Mouse (Mus musculus) olfactory bulb, adult 2 months (tissue): ENCODE results near the gene Sox2. TPM values are rescaled to one million over a fixed set of nuclear protein-coding genes. Genes with fewer than 3 reads are reported as not detected.

Experiments used
- H3K27ac ChIP-seq: fragments of 200-500 bp; 2 replicates; pipeline ENCODE4 v1.5.1; 2012; ENCODE audit warnings: low read depth, low read length; ENCODE audit not compliant: insufficient read depth
- H3K4me1 ChIP-seq: fragments of 200-500 bp; 2 replicates; pipeline ENCODE4 v1.6.1; 2012; ENCODE audit warnings: low read length; ENCODE audit not compliant: control insufficient read depth, insufficient read depth
- H3K4me3 ChIP-seq: fragments of 200-500 bp; 2 replicates; pipeline ENCODE4 v1.5.1; 2012; ENCODE audit warnings: mild to moderate bottlenecking, low read depth, low read length, moderate library complexity; ENCODE audit not compliant: insufficient read depth
- CTCF ChIP-seq: fragments of 200-500 bp; IDR thresholded peaks from 2 replicates; pipeline ENCODE4 v1.5.1; 2012; ENCODE audit warnings: low read depth, mild to moderate bottlenecking, low read length, moderate library complexity; ENCODE audit not compliant: insufficient read depth
- POLR2A ChIP-seq: fragments of 200-500 bp; IDR thresholded peaks from 2 replicates; pipeline ENCODE4 v1.6.1; 2012; ENCODE audit warnings: mild to moderate bottlenecking, low read depth, low read length, moderate library complexity; ENCODE audit not compliant: insufficient read depth
- WGBS: fragments of 180-500 bp; shearing (Covaris S2); methylation state at CpG from one replicate; pipeline ENCODE4 v1.1.7; 2018; 5-methylcytosine and 5-hydroxymethylcytosine counted together
- polyA plus RNA-seq: library from polyadenylated mRNA; stranded (reverse); fragments of >200 nt; gene quantifications from 2 replicates; pipeline ENCODE4 v1.2.4, GENCODE M21; 2012; ENCODE audit warnings: low replicate concordance; ENCODE audit not compliant: missing spikeins, insufficient read depth, insufficient read length

Gene Sox2
- polyA plus RNA-seq, 1 experiment, result not detected

DNA sequence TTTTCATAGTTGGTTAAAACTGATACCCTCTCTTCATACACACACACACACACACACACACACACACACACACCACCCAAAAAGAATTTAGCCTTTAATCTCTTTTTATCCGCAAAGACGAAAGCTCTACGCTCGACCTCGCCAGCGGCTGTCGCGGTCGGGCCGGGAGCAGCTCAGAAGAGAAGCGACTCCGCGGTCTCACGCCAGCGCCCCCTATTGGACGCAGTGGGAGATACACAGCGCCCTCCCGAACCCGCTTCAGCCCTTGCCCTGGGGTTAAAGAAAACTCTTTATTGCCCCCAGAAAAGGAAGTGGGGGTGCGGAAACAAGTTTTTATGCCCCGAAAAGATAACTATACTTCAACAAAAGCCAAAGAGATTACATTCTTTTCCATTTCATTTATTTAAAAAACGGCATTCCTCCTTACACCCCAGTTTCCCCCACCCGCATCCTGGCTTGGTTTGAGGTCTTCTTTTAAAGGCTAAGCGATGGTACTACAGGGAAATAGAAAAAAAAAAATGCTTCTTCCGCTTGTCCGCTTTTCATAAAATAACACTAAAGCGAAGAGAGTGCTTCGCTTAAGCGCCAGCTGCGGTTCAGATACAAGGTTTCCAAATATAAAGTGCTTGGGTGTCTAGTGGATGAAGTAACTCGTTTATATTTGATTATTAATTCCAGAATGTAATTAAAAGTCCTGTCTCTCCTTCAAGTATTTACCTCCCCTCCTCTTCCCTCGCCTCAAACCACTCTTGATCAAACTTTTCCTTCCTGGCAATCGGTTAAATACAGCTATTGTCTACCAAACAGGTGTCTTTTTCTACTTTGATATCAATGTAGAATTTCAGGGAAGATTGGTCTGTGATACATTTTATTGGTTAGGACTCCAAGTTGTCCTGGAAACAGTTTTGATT, 9.3 kb upstream of the Sox2 start:
- peak overlapping the region; percentile 25 for H3K4me3 ChIP-seq
- peak overlapping the region; percentile 85 for H3K27ac ChIP-seq
- peak; percentile 73 for TF ChIP-seq CTCF
- TF ChIP-seq POLR2A, result no peak
- WGBS, result 9% methylated on average over 33 of the region's 33 CpGs
- peaks cover 32% of the 10 kb centered on the region for H3K4me1 ChIP-seq

DNA sequence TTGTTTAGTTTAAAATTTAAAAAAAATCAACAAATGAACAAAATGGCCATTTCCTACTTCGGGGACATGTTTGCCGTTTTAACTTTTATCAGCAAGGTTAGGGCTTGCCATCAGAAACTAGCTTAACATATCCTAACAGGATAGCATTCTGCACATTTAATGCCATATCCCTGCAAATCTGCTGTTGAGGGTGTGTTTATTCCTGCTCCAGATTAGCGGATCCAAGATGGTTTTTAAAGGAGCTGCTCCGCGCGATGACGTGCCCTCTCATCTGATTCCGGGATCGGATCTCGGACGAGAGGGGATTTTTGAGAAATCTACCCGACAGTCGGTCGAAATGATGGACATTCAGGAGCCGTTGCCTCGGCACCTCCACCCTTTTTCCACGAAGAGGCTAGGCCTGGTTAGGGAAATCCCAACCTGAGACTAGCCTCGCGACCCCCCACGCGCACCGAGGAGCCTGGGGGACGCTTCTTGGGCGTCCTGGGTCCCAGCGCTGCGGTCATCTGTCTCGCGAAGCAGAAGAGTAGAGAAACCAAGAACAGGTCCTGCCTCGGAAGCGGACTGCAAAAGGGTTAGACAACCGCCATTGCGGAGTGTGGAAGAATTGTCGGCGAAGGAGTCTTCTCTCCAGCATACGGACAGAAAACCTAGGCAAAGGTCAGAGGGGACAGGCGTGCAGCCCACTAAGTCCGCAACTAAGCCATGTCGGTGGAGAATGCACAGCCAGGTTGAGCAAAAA, 8.3 kb upstream of the Sox2 start:
- peak overlapping the region; percentile 46 for H3K4me3 ChIP-seq
- TF ChIP-seq POLR2A (no peak), CTCF (no peak)
- WGBS, result 6% methylated on average over 38 of the region's 38 CpGs

DNA sequence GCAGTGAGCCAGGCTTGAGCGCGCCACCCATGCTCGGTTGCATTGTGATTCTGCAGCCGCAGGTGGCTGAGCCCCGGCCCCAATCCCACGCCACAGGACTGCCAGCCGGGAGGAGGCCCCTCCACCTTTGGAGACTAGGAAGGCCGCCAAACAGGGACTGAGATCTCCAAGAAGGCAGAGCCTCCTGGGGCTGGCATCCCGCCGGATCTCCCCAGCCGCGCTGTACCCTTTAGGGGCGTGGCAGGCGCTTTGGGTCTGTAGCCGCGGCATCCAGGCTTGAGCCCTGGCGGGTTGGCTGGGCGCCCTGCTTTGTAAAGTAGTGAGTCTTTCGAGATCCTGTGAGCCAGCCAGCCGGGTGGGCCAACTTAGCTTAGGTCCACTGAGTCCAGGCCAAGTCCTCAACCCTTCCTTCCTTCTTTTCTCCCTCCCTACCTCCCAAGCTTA, 7.7 kb upstream of the Sox2 start:
- Histone ChIP-seq H3K4me3 (peak overlapping the region; percentile 46), H3K27ac (peak overlapping the region; percentile 98), H3K4me1 (peaks cover 23% of the 10 kb centered on the region)
- TF ChIP-seq POLR2A (no peak), CTCF (peak; percentile 23; the same call in 1 of the 2 replicates)
- 4% methylated on average over 20 of the region's 20 CpGs for WGBS

More for the DNA sequence above, 8.3 kb upstream of the Sox2 start:
- Histone ChIP-seq H3K4me1 (peaks cover 29% of the 10 kb centered on the region), H3K27ac (peak overlapping the region; percentile 98)

DNA sequence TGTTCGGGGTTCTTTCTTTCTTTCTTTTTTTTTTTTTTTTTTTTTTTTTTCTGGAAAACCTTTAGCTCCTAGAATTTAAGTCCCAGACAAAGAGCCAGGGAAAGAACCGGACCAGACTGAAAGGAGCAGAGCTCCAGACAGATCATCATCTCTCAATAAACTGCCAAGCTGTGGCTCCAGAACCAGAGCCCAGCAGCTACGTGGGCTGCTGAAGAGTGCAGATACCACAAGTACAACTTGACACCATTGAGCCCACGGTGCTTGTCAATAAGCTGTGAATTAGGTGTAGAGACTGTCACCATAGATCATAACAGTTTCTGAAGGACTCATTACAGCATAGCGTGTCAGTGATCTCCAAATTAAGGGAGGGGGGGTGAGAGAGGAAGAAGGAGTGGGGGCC, 7.1 kb upstream of the Sox2 start:
- WGBS, result 16% methylated on average over 5 of the region's 5 CpGs
- TF ChIP-seq POLR2A (no peak), CTCF (no peak)
- peaks cover 23% of the 10 kb centered on the region for H3K4me1 ChIP-seq
- H3K4me3 ChIP-seq, result peak overlapping the region; percentile 3; the same call in 1 of the 2 replicates
- peak overlapping the region; percentile 98 for H3K27ac ChIP-seq

DNA sequence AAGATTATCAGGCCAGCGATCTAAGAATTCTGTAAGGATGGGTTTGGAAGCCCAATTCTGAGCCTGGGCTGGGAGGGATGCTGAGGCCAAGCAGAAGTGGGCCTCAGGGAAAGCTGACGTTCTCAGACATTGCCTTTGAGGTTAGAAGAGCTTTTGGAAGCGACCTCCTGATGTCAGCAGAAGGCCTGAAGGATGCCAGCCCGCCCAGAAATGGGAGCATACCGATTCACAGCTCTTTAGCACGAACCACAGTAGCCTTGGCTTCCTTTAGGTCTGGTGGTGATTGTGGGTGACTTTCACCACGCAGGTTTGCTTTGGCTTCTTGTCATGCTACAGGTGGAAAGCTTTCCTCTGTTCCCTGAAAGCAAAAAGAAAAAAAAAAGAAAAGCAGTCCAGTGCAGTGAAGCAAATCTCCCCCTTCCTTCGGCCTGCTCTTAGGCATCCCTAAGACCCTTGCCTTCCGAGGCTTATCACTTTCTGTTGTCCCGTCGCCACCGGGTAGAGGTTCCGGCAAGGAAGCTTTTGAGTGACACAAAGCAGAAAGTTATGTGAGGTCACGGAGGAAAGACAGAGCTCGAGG, 6.6 kb upstream of the Sox2 start:
- Histone ChIP-seq H3K4me3 (peak overlapping the region; percentile 3; the same call in 1 of the 2 replicates), H3K4me1 (peaks cover 22% of the 10 kb centered on the region), H3K27ac (peak overlapping the region; percentile 98)
- 19% methylated on average over 15 of the region's 15 CpGs for whole genome bisulfite sequencing
- no peak for TF ChIP-seq POLR2A

DNA sequence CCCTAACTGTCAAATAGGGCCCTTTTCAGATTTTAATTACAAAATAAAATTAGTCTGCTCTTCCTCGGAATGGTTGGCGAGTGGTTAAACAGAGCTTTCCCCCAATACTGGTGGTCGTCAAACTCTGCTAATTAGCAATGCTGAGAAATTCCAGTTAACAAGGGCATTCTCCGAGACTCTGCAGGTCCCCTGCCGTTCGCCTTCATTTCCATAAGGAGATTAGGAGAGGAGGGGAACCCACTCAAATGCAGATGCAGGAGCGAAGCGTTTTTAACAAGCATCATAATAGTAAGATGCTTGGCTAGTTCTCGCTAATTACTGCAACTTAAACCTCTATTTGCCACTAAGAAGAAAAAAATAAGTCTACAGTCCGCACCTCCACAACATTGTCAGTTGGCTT, 4.0 kb upstream of the Sox2 start:
- TF ChIP-seq POLR2A (no peak), CTCF (no peak)
- WGBS, result 18% methylated on average over 10 of the region's 10 CpGs
- Histone ChIP-seq H3K4me3 (no peak overlapping the region), H3K4me1 (peaks cover 28% of the 10 kb centered on the region), H3K27ac (peak overlapping the region; percentile 85)

DNA sequence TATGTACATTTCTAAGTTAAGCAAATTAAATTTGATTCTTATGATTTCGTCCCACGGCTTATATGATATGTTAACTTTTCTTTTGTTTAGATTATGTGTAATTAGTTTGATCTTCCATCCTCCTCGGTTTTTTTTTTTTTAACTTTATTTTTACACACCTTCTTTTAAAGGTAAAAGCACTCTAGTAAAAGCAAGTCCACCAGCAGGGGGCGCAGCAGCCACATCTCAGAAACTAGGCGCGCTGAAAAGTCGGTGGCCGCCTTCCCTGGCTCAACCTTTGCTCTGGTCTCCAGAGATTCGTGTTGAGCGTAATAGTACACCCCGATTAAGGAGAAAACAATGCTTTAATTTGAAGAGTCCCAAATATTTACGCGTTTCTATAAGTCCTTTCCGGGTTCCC, 2.5 kb upstream of the Sox2 start:
- no peak overlapping the region for H3K4me3 ChIP-seq
- H3K4me1 ChIP-seq, result peaks cover 20% of the 10 kb centered on the region
- TF ChIP-seq POLR2A (no peak), CTCF (peak; percentile 43; the same call in 1 of the 2 replicates)
- peak overlapping the region; percentile 93 for H3K27ac ChIP-seq
- WGBS, result 3% methylated on average over 14 of the region's 14 CpGs

DNA sequence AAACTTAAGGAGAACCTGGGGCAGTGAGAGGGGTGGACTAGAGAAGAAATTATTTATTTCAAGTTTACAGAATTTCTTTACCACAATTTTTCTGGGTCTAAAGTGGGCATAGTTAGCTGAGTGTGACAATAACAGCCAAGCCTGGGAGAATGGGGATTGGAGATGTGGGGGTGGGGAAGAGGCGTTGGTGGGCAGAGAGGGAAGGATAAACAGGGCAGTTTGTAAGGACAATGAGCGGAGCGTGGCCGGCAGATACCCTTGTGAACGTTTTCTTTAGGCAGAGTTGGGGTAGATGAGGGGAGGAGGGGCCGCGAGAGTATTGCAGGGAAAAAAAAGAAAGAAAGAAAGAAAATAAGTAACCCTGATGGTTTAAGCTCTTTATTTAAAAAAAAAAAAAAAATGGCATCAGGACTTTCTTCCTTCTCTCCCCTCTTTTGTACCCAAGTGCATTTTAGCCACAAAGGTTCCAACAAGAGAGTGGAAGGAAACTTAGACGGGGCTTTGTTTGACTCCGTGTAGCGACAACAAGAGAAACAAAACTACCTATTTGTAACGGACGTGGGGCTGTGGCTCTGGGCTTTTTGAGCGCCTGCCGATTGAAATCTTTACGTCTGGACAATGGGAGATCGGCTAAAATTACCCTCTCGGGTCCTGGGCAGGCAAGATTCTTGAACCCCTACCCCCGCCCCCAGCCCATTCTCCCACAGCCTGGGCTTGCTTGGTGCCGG, 1.9 kb upstream of the Sox2 start:
- Histone ChIP-seq H3K4me3 (peak overlapping the region; percentile 79), H3K27ac (peak overlapping the region; percentile 93), H3K4me1 (peaks cover 20% of the 10 kb centered on the region)
- WGBS, result 10% methylated on average over 19 of the region's 19 CpGs
- TF ChIP-seq POLR2A (no peak), CTCF (no peak)
